Mouse (Mus musculus): ENCODE measurements at regions not wholly inside any gene's neighbourhood (a gene's known extent, or its start where the extent isn't known, plus 50 kb on each side); places are given as distances from the start of the nearest gene placed in this dataset.

- no peak for TF ChIP-seq POLR2A (IDR thresholded peaks at IDR 0.05; ENCODE audit: borderline replicate concordance, extremely low read depth, low read depth, low read length)
- no peak for TF ChIP-seq CTCF (IDR thresholded peaks at IDR 0.05; ENCODE audit: insufficient read depth, low read length)
- DNase-seq, result no peak
- H3K4me3 ChIP-seq (replicated peaks; ENCODE audit: extremely low read depth, low read depth, low read length), result no peak overlapping the region
- no peaks in the 10 kb centered on the region for H3K4me1 ChIP-seq (ENCODE audit: control insufficient read depth, insufficient read depth, low read length)
- WGBS, result 66% methylated on average over 15 of the region's 15 CpGs
Observed at GRCm38 (mm10) chr8:25306769-25307491, 482.8 kb upstream of the Adam5 start.

Data from lung, adult 2 months (tissue).